Mouse (Mus musculus) embryonic facial prominence, embryonic 11.5 days (tissue): ENCODE measurements at regions not wholly inside any gene's neighbourhood (a gene's known extent, or its start where the extent isn't known, plus 50 kb on each side); places are given as distances from the start of the nearest gene placed in this dataset.

Experiments
- ATAC-seq: fragments of 200-750 bp; cut with Nextera tagmentation; replicated peaks from 2 replicates; pipeline ENCODE4 v1.8.0; 2017; ENCODE audit warnings: low read depth; ENCODE audit not compliant: insufficient number of reproducible peaks, low FRiP score, low TSS enrichment
- DNase-seq: peaks from one replicate; pipeline ENCODE4 v3.0.0-alpha.2; 2015; ENCODE audit warnings: low spot score
- H3K27ac ChIP-seq: fragments of 300-500 bp; sonication (generic); replicated peaks from 2 replicates; pipeline ENCODE4 v1.5.1; 2014; ENCODE audit warnings: mild to moderate bottlenecking, low read depth, low read length, control low read depth
- H3K27me3 ChIP-seq: fragments of 300-500 bp; sonication (generic); 2 replicates; pipeline ENCODE4 v1.6.1; 2014; ENCODE audit warnings: mild to moderate bottlenecking, low read length, moderate library complexity, mixed read lengths; ENCODE audit not compliant: control insufficient read depth, insufficient read depth
- H3K36me3 ChIP-seq: fragments of 300-500 bp; sonication (generic); replicated peaks from 2 replicates; pipeline ENCODE4 v1.6.1; 2014; ENCODE audit warnings: low read depth, mild to moderate bottlenecking, low read length, moderate library complexity, mixed read lengths; ENCODE audit not compliant: control insufficient read depth, insufficient read depth
- H3K4me1 ChIP-seq: fragments of 300-500 bp; sonication (generic); 2 replicates; pipeline ENCODE4 v1.6.1; 2014; ENCODE audit warnings: low read length, mixed read lengths; ENCODE audit not compliant: control insufficient read depth, insufficient read depth
- H3K4me2 ChIP-seq: fragments of 300-500 bp; sonication (generic); 2 replicates; pipeline ENCODE4 v1.6.1; 2014; ENCODE audit warnings: low read depth, mild to moderate bottlenecking, control low read depth, low read length, moderate library complexity
- H3K4me3 ChIP-seq: fragments of 300-500 bp; sonication (generic); 2 replicates; pipeline ENCODE4 v1.5.1; 2014; ENCODE audit warnings: low read depth, low read length, control low read depth
- H3K9ac ChIP-seq: fragments of 300-500 bp; sonication (generic); replicated peaks from 2 replicates; pipeline ENCODE4 v1.6.1; 2014; ENCODE audit warnings: mild to moderate bottlenecking, control low read depth, low read length
- H3K9me3 ChIP-seq: fragments of 300-500 bp; sonication (generic); replicated peaks from 2 replicates; pipeline ENCODE4 v1.6.1; 2016; ENCODE audit warnings: mild to moderate bottlenecking, low read length, inconsistent platforms, mixed read lengths; ENCODE audit not compliant: control insufficient read depth
- WGBS: fragments of 180-500 bp; shearing (Covaris S2); extraction: QIAGEN DNeasy Blood & Tissue Kit; methylation state at CpG from one replicate; pipeline ENCODE4 v1.1.7; 2014; 5-methylcytosine and 5-hydroxymethylcytosine counted together

- DNase-seq (no peak), ATAC-seq (no peak)
- no peak overlapping the region for H3K4me2 ChIP-seq
- no peak overlapping the region for H3K9ac ChIP-seq
- H3K36me3 ChIP-seq = no peaks in the 10 kb centered on the region
- no peaks in the 10 kb centered on the region for H3K9me3 ChIP-seq
- 0 out of 2 replicates have a peak, but pooled peaks cover 4% of the 10 kb centered on the region for H3K27me3 ChIP-seq
- 85% methylated on average over 6 of the region's 6 CpGs for WGBS
- H3K4me1 ChIP-seq = 0 out of 2 replicates have a peak, but pooled peaks cover 2% of the 10 kb centered on the region
- no peak overlapping the region for H3K27ac ChIP-seq
- H3K4me3 ChIP-seq = no peak overlapping the region
Observed at GRCm38 (mm10) chr10:117574056-117574727, 55.1 kb upstream of the Cpm start.

- DNase-seq (no peak), ATAC-seq (no peak)
- no peak overlapping the region for H3K4me2 ChIP-seq
- H3K4me3 ChIP-seq = no peak overlapping the region
- 0 out of 2 replicates have a peak, but pooled peaks cover 4% of the 10 kb centered on the region for H3K27me3 ChIP-seq
- H3K36me3 ChIP-seq = no peaks in the 10 kb centered on the region
- no peaks in the 10 kb centered on the region for H3K9me3 ChIP-seq
- 0 out of 2 replicates have a peak, but pooled peaks cover 2% of the 10 kb centered on the region for H3K4me1 ChIP-seq
- H3K9ac ChIP-seq = no peak overlapping the region
- 80% methylated on average over 3 of the region's 3 CpGs for WGBS
- H3K27ac ChIP-seq = no peak overlapping the region
Observed at GRCm38 (mm10) chr10:117573596-117573850, 55.8 kb upstream of the Cpm start.

GRCm38 (mm10) chr10:117572746-117573595 lies 56.3 kb upstream of the Cpm start:
- Histone ChIP-seq H3K9ac (no peak overlapping the region), H3K27ac (no peak overlapping the region), H3K27me3 (0 out of 2 replicates have a peak, but pooled peaks cover 4% of the 10 kb centered on the region), H3K4me2 (no peak overlapping the region), H3K36me3 (no peaks in the 10 kb centered on the region), H3K4me3 (no peak overlapping the region), H3K4me1 (0 out of 2 replicates have a peak, but pooled peaks cover 2% of the 10 kb centered on the region), H3K9me3 (no peaks in the 10 kb centered on the region)
- no peak for DNase-seq
- no peak for ATAC-seq
- 39% methylated on average over 13 of the region's 13 CpGs for WGBS

GRCm38 (mm10) chr10:117571891-117572573 lies 57.3 kb upstream of the Cpm start:
- Histone ChIP-seq H3K4me3 (peak overlapping the region; percentile 21; the same call in 1 of the 2 replicates), H3K9ac (no peak overlapping the region)

GRCm38 (mm10) chr10:117570971-117571861 lies 58.1 kb upstream of the Cpm start:
- no peak overlapping the region for H3K27ac ChIP-seq
- no peaks in the 10 kb centered on the region for H3K9me3 ChIP-seq
- no peaks in the 10 kb centered on the region for H3K36me3 ChIP-seq
- H3K9ac ChIP-seq = 0 out of 2 replicates have a peak overlapping the region, but pooled peaks have one; percentile 20
- DNase-seq = peak; percentile 84
- H3K4me3 ChIP-seq = peak overlapping the region; percentile 21
- 1% methylated on average over 27 of the region's 27 CpGs for WGBS
- H3K27me3 ChIP-seq = 0 out of 2 replicates have a peak, but pooled peaks cover 4% of the 10 kb centered on the region
- 0 out of 2 replicates have a peak, but pooled peaks cover 2% of the 10 kb centered on the region for H3K4me1 ChIP-seq
- ATAC-seq = no peak
- peak overlapping the region; percentile 57 for H3K4me2 ChIP-seq

More at GRCm38 (mm10) chr10:117571891-117572573, 57.3 kb upstream of the Cpm start:
- 15% methylated on average over 9 of the region's 9 CpGs for WGBS
- Histone ChIP-seq H3K9me3 (no peaks in the 10 kb centered on the region), H3K27me3 (0 out of 2 replicates have a peak, but pooled peaks cover 4% of the 10 kb centered on the region), H3K4me2 (peak overlapping the region; percentile 57), H3K36me3 (no peaks in the 10 kb centered on the region), H3K27ac (no peak overlapping the region), H3K4me1 (0 out of 2 replicates have a peak, but pooled peaks cover 2% of the 10 kb centered on the region)
- ATAC-seq (no peak), DNase-seq (no peak)

GRCm38 (mm10) chr10:117570091-117570970 lies 59.0 kb upstream of the Cpm start:
- Histone ChIP-seq H3K9me3 (no peaks in the 10 kb centered on the region), H3K4me2 (no peak overlapping the region; the same call in 1 of the 2 replicates), H3K27me3 (0 out of 2 replicates have a peak, but pooled peaks cover 4% of the 10 kb centered on the region), H3K4me1 (0 out of 2 replicates have a peak, but pooled peaks cover 2% of the 10 kb centered on the region), H3K9ac (no peak overlapping the region), H3K4me3 (no peak overlapping the region), H3K36me3 (no peaks in the 10 kb centered on the region), H3K27ac (no peak overlapping the region)
- WGBS = 60% methylated on average over 8 of the region's 8 CpGs
- DNase-seq (no peak), ATAC-seq (no peak)
